Mouse (Mus musculus) erythroblast, embryonic 14.5 days (primary cell): ENCODE results near the gene Nid1. TPM values are rescaled to one million over a fixed set of nuclear protein-coding genes. Genes with fewer than 3 reads are reported as not detected.
"Not testable (repeated sequence)": the region's sequence is repeated elsewhere in the genome, so short reads cannot be mapped to it uniquely, and the experiment has no call there.

ENCODE experiments used
- H3K27me3 ChIP-seq: 2 replicates; pipeline ENCODE4 v1.6.1; 2012; ENCODE audit warnings: inconsistent platforms; ENCODE audit not compliant: control insufficient read depth
- H3K36me3 ChIP-seq: 2 replicates; pipeline ENCODE4 v1.6.1; 2012; ENCODE audit warnings: mild to moderate bottlenecking, inconsistent platforms; ENCODE audit not compliant: control insufficient read depth
- H3K4me1 ChIP-seq: 2 replicates; pipeline ENCODE4 v1.6.1; 2012; ENCODE audit warnings: inconsistent platforms; ENCODE audit not compliant: control insufficient read depth
- H3K4me3 ChIP-seq: replicated peaks from 2 replicates; pipeline ENCODE3; 2012; ENCODE audit warnings: moderate library complexity, mild to moderate bottlenecking, inconsistent platforms
- H3K9me3 ChIP-seq: 2 replicates; pipeline ENCODE4 v1.6.1; 2012; ENCODE audit warnings: low read length, inconsistent platforms, mixed read lengths; ENCODE audit not compliant: control insufficient read depth
- GATA1 ChIP-seq: IDR thresholded peaks from 2 replicates; pipeline ENCODE4 v1.6.1; 2012; ENCODE audit warnings: low read length, inconsistent platforms, mixed read lengths
- TAL1 ChIP-seq: IDR thresholded peaks from 3 replicates; pipeline ENCODE4 v1.6.1; 2012; ENCODE audit warnings: low read length, inconsistent platforms, mixed read lengths
- polyA plus RNA-seq: library from polyadenylated mRNA; stranded (reverse); fragments of >175 nt; gene quantifications from 2 replicates; pipeline ENCODE4 v1.2.3, GENCODE M21; 2012

The Nid1 gene
- 0.01 TPM in 1 of 2 replicates, not detected in the other for polyA plus RNA-seq

DNA sequence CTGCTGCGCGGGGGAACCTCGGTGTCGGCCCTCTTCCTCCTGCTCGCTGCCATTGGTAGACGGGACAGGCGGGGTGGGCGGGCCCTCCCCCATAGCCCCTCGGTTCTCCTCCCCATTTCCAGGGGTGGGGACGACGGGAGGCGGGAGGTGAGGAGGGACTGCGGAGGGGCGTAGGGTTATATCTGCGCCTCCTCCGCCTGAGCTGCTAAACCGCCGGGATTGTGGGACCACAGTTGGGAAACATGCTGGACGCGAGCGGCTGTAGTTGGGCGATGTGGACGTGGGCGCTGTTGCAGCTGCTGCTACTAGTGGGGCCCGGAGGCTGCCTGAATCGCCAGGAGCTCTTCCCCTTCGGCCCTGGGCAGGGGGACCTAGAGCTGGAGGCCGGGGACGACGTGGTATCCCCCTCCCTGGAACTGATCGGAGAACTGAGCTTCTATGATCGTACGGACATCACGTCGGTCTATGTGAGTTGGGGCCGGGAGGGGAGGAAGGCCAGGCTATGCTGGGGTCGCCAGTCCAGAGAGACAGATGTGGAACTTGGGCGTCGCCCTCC, at the start of gene Nid1:
TSS of gene Nid1 (plus strand) at position 92 of the 556 bp plus-strand sequence.
- H3K4me1 ChIP-seq, H3K9me3 ChIP-seq, H3K27me3 ChIP-seq, H3K4me3 ChIP-seq, H3K36me3 ChIP-seq: not testable (repeated sequence)

DNA sequence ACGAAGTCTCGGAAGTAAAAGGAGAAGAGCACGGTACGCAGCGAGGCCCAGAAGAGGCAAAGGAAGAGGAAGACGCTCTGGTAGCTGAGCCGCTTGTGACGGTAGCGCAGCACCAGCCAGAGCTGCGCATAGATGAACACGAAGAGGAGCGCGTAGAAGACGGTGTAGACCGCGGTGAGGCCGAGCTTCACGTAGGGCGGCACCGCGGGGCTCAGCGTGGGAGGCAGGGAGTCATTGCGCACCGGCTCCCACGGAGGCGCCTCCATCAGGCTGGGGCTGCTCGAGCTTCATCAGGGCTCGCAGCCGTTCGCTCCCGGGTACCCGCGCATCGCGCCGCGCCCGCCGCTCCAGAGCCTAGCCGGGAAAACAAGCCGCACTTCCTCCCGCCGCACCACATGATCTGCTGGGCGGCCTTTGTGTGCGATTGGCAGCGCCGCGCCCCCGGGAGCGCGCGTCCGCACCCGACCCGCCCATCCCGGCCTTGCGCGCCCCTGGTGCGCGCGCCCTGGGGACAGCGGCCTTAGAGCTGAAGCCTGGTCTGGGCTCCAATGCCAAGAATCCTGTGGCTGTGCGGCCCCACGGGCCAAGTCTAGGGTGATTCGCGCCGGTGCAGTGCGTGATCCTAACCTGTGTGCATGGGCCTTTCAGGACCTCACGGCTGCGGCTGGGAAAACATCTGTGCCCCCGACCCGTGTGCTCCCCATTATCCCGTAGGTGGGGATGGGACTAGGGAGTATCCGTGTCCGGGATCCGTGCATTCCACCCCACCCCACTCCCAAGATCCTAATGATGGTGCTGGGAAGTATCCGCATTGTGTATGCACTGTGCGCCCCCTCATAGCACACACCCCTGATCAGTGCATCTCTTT, 43.9 kb upstream of the Nid1 start, which contains the start of gene Gpr137b:
TSS of gene Gpr137b (minus strand) at position 787 of the 868 bp plus-strand sequence.
- not testable (repeated sequence) for H3K27me3 ChIP-seq, H3K9me3 ChIP-seq, H3K4me1 ChIP-seq, H3K4me3 ChIP-seq, H3K36me3 ChIP-seq

DNA sequence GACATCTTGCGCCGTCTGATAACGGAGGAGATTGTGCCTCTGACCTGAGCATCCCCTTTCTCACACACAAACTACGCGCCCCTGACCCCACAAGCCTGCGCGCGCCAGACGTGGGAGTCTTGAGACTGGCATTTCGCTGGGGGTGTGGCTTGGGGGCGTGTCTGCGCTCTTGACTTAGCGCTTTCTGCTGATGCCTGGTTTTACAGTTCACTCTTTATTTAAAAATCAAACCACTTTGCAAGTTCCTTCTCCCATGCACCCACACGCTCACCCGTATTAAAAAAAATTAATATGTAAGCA, 43.3 kb upstream of the Nid1 start:
- not testable (repeated sequence) for H3K36me3 ChIP-seq, H3K4me1 ChIP-seq, H3K4me3 ChIP-seq, H3K27me3 ChIP-seq, H3K9me3 ChIP-seq

DNA sequence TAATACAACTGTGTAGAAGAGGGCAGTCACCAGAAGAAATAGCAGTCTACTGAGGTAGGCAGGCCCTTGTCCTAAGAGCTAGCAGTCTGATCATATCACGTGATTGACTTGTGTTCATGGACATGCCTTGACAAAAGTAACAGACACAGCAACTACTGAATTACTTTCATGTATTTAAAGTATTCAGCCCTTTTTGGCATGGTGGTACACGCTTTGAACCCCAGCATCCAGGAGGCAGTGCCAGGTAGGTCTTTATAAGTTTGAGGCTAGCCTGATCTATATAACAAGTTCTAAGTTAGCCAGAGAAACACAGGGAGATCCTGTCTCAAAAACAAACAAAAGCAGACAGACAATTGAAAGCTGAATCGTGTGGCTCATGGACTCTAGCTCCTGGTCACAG, 36.5 kb upstream of the Nid1 start:
- H3K36me3 ChIP-seq, H3K27me3 ChIP-seq, H3K4me1 ChIP-seq, H3K4me3 ChIP-seq, H3K9me3 ChIP-seq: not testable (repeated sequence)

DNA sequence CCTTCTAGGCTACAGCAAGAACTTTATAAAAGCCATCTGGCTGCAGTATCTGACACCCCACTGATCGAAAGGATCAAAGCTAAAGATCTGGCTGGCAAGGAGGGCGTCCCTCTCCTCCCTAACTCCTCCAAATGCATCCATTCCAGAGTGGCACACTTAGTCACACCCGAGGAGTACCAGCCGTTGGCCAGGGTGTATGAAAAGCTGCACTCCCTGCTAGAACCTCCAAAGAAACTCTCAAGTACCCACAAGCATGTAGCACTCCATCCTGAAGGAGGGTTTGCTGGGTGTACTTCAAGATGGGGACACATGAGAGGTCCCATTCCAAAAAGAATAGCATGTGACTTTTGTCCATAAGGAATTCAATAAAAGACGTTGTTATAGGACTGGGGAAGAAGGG, 34.5 kb upstream of the Nid1 start:
- H3K9me3 ChIP-seq, H3K4me3 ChIP-seq, H3K36me3 ChIP-seq, H3K4me1 ChIP-seq, H3K27me3 ChIP-seq: not testable (repeated sequence)

DNA sequence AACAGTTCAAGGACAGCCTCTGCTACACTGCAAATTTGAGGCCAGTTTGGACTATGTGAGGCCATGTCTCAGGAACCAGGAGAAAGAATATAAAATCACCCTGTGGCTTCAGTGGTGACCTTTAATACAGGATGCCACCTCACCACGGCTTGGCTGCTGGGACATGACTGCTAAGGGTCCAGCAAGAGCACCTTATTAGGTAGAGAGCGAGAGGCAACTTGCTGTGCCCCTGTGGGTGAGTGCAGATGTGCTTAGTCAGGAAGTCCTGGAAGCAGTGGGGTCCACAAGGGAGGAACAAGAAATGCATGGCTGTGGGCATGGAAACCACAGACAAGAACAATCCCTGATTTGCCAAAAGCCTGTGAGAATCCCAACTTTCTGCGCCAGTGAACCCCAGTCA, 34.0 kb upstream of the Nid1 start:
- H3K36me3 ChIP-seq, H3K9me3 ChIP-seq, H3K4me3 ChIP-seq, H3K27me3 ChIP-seq, H3K4me1 ChIP-seq: not testable (repeated sequence)

DNA sequence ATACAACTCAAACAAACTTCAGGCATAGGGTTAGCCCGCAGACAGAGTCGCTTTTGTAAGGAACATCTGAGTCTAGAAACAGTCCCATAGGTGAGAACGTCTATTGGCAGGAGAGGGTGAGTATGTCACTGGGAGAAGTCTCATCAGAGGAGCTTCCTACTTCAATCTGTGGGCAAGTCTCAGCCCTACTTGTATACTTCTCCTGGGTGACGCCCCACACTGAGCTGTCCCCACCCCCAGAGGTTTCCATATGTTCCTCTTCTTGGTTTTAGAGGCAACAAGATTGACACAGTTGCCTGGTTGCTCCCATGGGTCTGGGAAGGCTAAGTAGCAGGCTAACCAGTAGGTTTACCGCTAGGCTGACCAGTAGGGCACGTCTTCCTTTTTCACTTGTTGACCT, 33.5 kb upstream of the Nid1 start:
- not testable (repeated sequence) for H3K27me3 ChIP-seq, H3K4me1 ChIP-seq, H3K9me3 ChIP-seq, H3K36me3 ChIP-seq, H3K4me3 ChIP-seq

DNA sequence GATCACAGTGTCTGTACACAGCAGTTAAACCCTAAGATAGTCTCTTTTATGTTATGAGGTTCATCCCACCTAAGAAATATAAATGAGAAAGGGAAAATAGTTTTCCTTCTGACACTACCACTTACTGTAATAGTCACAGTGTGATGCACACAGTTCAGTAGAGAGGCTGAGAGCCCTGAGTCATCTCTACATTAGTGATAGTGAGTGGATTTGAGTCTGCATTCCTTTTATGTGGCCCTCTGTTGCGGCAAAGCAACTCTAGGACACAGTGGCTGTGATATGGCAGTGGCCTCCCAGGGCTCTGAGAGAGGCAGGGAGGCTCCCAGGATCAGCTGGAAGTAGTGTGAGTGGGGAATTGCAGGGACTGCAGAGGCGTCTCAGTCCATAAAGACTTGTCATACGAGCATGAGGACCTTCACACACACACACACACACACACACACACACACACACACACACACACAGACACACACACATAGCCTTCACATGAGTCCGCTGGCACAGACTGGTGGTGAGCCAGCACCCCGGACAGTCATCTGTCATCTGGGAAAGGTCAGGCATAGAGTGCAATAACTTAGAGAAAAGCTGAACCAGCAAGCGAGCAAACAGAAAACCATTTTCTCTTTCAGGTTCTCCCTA, 32.7 kb upstream of the Nid1 start:
- H3K36me3 ChIP-seq, H3K4me1 ChIP-seq, H3K4me3 ChIP-seq, H3K9me3 ChIP-seq, H3K27me3 ChIP-seq: not testable (repeated sequence)

DNA sequence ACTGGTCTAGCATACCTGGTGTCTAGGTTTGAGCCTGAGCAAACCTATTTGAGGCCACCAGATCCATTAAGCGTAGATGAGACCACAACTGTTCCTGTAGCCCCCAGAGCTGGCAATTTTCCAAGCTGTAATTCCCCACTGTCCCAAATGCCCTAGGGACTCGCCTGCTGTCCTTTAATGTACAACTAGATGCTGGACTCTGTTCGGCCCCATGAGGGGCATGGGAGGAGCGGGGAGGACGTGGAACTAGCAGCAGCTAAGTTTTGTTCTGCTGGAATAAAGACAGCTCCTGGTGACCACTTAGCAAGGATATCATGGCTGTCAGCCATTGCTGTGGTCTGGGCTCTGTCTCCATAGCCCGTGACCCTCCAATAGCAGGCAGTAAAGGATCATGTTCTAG, 31.8 kb upstream of the Nid1 start:
- not testable (repeated sequence) for H3K4me1 ChIP-seq, H3K4me3 ChIP-seq, H3K27me3 ChIP-seq, H3K9me3 ChIP-seq, H3K36me3 ChIP-seq

DNA sequence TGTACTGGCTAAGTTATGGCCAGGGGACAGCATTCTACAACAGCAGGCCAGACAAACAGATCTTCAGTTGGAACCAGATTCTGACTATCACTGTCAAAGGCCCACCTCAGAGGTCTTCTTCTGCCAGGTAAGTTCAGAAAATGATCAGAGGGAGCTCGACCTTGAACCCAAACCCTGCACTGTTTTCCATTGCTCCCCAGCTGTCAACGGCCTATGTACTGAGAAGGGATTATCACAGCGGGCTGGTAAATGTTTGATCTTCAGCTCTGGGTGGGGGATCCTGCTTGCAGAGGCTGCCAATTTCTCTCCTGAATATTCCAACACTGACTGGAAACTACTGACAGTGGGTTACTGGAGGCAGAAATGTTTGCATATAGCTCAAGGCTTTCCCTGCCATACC, 23.1 kb upstream of the Nid1 start:
- Histone ChIP-seq H3K36me3 (no peaks in the 10 kb centered on the region), H3K4me3 (no peak overlapping the region), H3K4me1 (no peaks in the 10 kb centered on the region), H3K9me3 (no peaks in the 10 kb centered on the region), H3K27me3 (no peaks in the 10 kb centered on the region)
- no peak for TF ChIP-seq TAL1
- TF ChIP-seq GATA1 = no peak

DNA sequence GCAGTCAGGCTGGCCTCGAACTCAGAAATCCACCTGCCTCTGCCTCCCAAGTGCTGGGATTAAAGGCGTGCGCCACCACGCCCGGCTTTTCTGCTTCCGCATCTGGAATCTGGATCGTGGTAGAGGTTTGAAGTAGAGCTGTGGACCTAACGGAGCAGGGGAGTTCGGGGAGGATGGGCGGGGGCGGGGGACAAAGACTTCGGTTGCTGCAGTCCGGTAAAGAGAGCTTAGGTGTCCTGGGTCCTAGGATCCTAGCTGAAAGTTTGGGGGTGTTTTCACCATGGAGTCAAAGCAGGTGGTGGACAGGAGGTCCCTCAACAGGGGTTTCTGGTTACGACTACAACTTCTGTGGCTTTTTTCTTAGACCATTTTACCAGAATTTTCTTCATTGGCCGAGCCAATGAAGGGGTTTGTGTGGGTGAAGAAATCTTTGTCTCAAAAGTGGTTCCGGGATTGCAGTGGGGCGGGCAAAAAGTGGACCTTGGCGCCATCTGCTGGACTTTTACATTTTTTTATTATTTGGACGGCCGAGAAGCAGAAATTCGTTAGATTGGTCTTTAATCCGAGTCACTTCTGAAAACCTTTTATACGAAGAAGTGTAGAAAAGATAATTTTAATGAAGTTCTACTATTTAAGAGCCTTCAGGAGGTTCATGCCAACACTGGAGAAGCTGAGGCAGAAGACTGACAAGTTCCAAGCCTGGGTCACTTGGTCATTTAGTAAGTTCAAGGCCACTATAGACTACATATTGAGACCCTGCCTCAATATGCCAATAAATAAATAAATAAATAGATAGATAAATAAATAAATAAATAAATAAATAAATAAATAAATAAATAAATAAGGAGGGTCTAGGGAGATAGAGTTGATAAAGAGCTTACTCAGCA, 22.0 kb upstream of the Nid1 start:
- not testable (repeated sequence) for H3K4me3 ChIP-seq, H3K4me1 ChIP-seq, H3K9me3 ChIP-seq, H3K36me3 ChIP-seq, H3K27me3 ChIP-seq

DNA sequence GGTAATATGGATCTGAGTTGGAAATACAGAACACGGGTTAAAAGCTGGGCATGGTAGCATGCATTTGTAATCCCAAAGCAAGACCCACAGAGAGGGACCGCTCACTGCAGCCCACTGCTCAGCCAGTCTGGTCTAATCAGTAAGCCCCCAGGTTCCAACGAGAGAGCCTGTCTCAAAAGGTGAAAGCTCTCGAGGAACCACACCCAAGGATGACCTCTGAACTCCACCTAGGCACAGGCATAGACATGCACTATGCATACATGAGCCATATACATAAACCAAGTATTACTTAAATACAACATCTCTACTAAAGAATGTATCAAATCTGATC, 21.4 kb upstream of the Nid1 start:
- H3K4me3 ChIP-seq, H3K36me3 ChIP-seq, H3K27me3 ChIP-seq, H3K4me1 ChIP-seq, H3K9me3 ChIP-seq: not testable (repeated sequence)

DNA sequence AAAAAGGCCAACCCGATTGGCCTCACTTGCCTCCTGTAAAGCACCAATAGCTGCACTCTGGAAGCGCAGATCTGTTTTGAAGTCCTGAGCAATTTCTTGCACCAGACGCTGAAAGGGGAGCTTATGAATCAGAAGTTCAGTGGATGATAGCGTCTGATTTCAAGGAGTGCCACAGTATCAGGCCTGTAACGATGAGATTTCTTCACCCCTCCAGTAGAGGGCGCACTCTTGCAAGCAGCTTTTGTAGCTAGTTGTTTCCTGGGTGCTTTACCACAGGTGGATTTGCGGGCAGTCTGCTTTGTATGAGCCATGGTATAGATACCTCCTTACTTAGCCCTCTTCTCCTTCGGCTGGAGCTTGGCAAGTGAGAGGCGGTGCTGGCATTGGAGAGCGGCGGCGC, 18.5 kb upstream of the Nid1 start:
- H3K27me3 ChIP-seq, H3K9me3 ChIP-seq, H3K36me3 ChIP-seq, H3K4me1 ChIP-seq, H3K4me3 ChIP-seq: not testable (repeated sequence)

DNA sequence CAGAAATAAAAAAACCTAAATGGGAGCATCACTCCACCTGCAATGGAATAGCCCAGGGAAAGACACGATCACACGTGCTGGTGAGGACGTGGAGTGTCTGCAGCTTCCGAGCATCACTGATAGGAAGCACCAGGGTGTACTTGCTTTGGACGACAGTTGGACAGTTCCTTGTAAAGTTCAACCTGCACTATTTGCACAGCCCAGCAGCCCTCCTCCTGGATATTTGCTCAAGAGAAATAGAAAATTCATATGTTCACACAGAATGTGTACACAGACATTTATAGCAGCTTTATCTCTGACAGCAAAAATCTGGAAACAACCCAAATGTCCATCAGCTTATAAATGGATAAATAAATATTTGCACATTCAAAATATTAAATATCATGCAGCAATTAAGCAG, 14.1 kb upstream of the Nid1 start:
- H3K27me3 ChIP-seq, H3K9me3 ChIP-seq, H3K4me3 ChIP-seq, H3K36me3 ChIP-seq, H3K4me1 ChIP-seq: not testable (repeated sequence)
